Mouse (Mus musculus) testis, adult 2 months (tissue): Measurements from ENCODE around the gene Krtap2-4. TPM values are rescaled to one million over a fixed set of nuclear protein-coding genes. Genes with fewer than 3 reads are reported as not detected.
A peak's percentile ranks its signal among the peaks of the same experiment; 100 is the strongest.

Experiments
- H3K27ac ChIP-seq: fragments of 200-500 bp; 2 replicates; pipeline ENCODE4 v1.5.1; 2012; ENCODE audit warnings: low read depth, low read length; ENCODE audit not compliant: control insufficient read depth, insufficient read depth
- H3K27me3 ChIP-seq: fragments of 200-500 bp; 2 replicates; pipeline ENCODE4 v1.6.1; 2012; ENCODE audit warnings: mild to moderate bottlenecking, low read length, moderate library complexity; ENCODE audit not compliant: control insufficient read depth, insufficient read depth
- H3K36me3 ChIP-seq: fragments of 200-500 bp; 2 replicates; pipeline ENCODE4 v1.6.1; 2012; ENCODE audit warnings: mild to moderate bottlenecking, low read length; ENCODE audit not compliant: control insufficient read depth, insufficient read depth
- H3K4me1 ChIP-seq: fragments of 200-500 bp; 2 replicates; pipeline ENCODE4 v1.6.1; 2012; ENCODE audit warnings: low read length; ENCODE audit not compliant: control insufficient read depth, insufficient read depth
- H3K4me3 ChIP-seq: fragments of 200-500 bp; 2 replicates; pipeline ENCODE4 v1.5.1; 2012; ENCODE audit warnings: low read depth, mild to moderate bottlenecking, low read length, moderate library complexity, mixed read lengths; ENCODE audit not compliant: control insufficient read depth
- CTCF ChIP-seq: fragments of 200-500 bp; IDR thresholded peaks from 2 replicates; pipeline ENCODE4 v1.5.1; 2012; ENCODE audit warnings: low read depth, mild to moderate bottlenecking, inconsistent platforms, low read length, moderate library complexity; ENCODE audit not compliant: control insufficient read depth, insufficient read depth, insufficient replicate concordance
- POLR2A ChIP-seq: fragments of 200-500 bp; IDR thresholded peaks from 2 replicates; pipeline ENCODE4 v1.6.1; 2012; ENCODE audit warnings: low read depth, mild to moderate bottlenecking, inconsistent platforms, low read length, moderate library complexity; ENCODE audit not compliant: control insufficient read depth
- polyA plus RNA-seq: library from polyadenylated mRNA; depleted of rRNA; stranded (reverse); fragments of >200 nt; gene quantifications from 2 replicates; pipeline ENCODE4 v1.2.3, GENCODE M21; 2012; rRNA removed

Gene Krtap2-4
- polyA plus RNA-seq, 1 experiment = 0.26 TPM

- TF ChIP-seq CTCF = no peak
- no peak for TF ChIP-seq POLR2A
- H3K4me1 ChIP-seq = no peaks in the 10 kb centered on the region
- H3K27me3 ChIP-seq = no peaks in the 10 kb centered on the region
- no peaks in the 10 kb centered on the region for H3K36me3 ChIP-seq
- no peak overlapping the region for H3K27ac ChIP-seq
- no peak overlapping the region for H3K4me3 ChIP-seq
These were observed 33.1 kb downstream of the Krtap2-4 start for GRCm38 (mm10) chr11:99581564-99581963.

- no peak overlapping the region for H3K4me3 ChIP-seq
- no peaks in the 10 kb centered on the region for H3K36me3 ChIP-seq
- H3K27ac ChIP-seq = no peak overlapping the region
- H3K4me1 ChIP-seq = no peaks in the 10 kb centered on the region
- no peak for TF ChIP-seq CTCF
- no peak for TF ChIP-seq POLR2A
- no peaks in the 10 kb centered on the region for H3K27me3 ChIP-seq
These were observed 33.6 kb downstream of the Krtap2-4 start for GRCm38 (mm10) chr11:99581051-99581450.

GRCm38 (mm10) chr11:99580636-99581035 is 34.0 kb downstream of the Krtap2-4 start, which contains the start of gene Krtap1-5:
Gene Krtap1-5 (minus strand): TSS chr11:99581016.
- TF ChIP-seq CTCF = no peak
- no peak for TF ChIP-seq POLR2A
- Histone ChIP-seq H3K27ac (no peak within 1 kb of the TSS), H3K4me1 (no peaks in the 10 kb centered on the region), H3K4me3 (no peak within 1 kb of the TSS), H3K27me3 (no peaks in the 10 kb centered on the region), H3K36me3 (no peaks in the 10 kb centered on the region)

GRCm38 (mm10) chr11:99574106-99574505 is 40.5 kb downstream of the Krtap2-4 start:
- Histone ChIP-seq H3K27ac (no peak overlapping the region), H3K4me3 (no peak overlapping the region), H3K4me1 (no peaks in the 10 kb centered on the region), H3K27me3 (no peaks in the 10 kb centered on the region), H3K36me3 (no peaks in the 10 kb centered on the region)
- no peak for TF ChIP-seq POLR2A
- TF ChIP-seq CTCF = peak; percentile 70; the same call in 1 of the 2 replicates

GRCm38 (mm10) chr11:99573164-99573563 is 41.5 kb downstream of the Krtap2-4 start:
- Histone ChIP-seq H3K4me3 (no peak overlapping the region), H3K36me3 (no peaks in the 10 kb centered on the region), H3K4me1 (no peaks in the 10 kb centered on the region), H3K27me3 (no peaks in the 10 kb centered on the region), H3K27ac (no peak overlapping the region)
- no peak for TF ChIP-seq POLR2A

- TF ChIP-seq POLR2A (no peak), CTCF (no peak)
- Histone ChIP-seq H3K27ac (no peak within 1 kb of the TSS), H3K4me3 (no peak within 1 kb of the TSS), H3K36me3 (no peaks in the 10 kb centered on the region), H3K27me3 (no peaks in the 10 kb centered on the region), H3K4me1 (no peaks in the 10 kb centered on the region)
These were observed 48.1 kb downstream of the Krtap2-4 start, which contains the start of gene Krtap3-1 for GRCm38 (mm10) chr11:99566530-99566929. Gene Krtap3-1 (minus strand): TSS chr11:99566630.

Other genes starting within 250 kb of the Krtap2-4 start
- 0.11 and 0.25 TPM in 2 replicates for gene Krt28, start 239.9 kb downstream of the Krtap2-4 start, polyA plus RNA-seq
- 1.8 TPM in 2 replicates for gene Krt10, start 225.5 kb downstream of the Krtap2-4 start, polyA plus RNA-seq
- 0.07 TPM in 1 of 2 replicates, not detected in the other for gene Krt12, start 192.6 kb downstream of the Krtap2-4 start, polyA plus RNA-seq
- gene Krt20, start 176.7 kb downstream of the Krtap2-4 start, polyA plus RNA-seq = 0.06 and 0.14 TPM in 2 replicates
- gene Krt23, start 121.7 kb downstream of the Krtap2-4 start, polyA plus RNA-seq = 0.24 and 0.53 TPM in 2 replicates
- gene Krt39, start 93.5 kb downstream of the Krtap2-4 start, polyA plus RNA-seq = 0.22 and 0.26 TPM in 2 replicates
- not detected in 2 replicates for gene Krt40, start 71.7 kb downstream of the Krtap2-4 start, polyA plus RNA-seq
- not detected in 2 replicates for gene Krtap3-3, start 64.0 kb downstream of the Krtap2-4 start, polyA plus RNA-seq
- not detected in 2 replicates for gene Krtap3-2, start 58.0 kb downstream of the Krtap2-4 start, polyA plus RNA-seq
- gene Gm11939, start 55.4 kb downstream of the Krtap2-4 start, polyA plus RNA-seq = not detected in 2 replicates
- 0.48 TPM in 1 of 2 replicates, not detected in the other for gene Krtap3-1, start 48.2 kb downstream of the Krtap2-4 start, polyA plus RNA-seq
- gene Krtap1-5, start 33.8 kb downstream of the Krtap2-4 start, polyA plus RNA-seq = not detected in 2 replicates
- not detected in 2 replicates for gene Krtap1-4, start 31.2 kb downstream of the Krtap2-4 start, polyA plus RNA-seq
- 0.12 TPM in 1 of 2 replicates, not detected in the other for gene Krtap1-3, start 23.5 kb downstream of the Krtap2-4 start, polyA plus RNA-seq
- gene Krtap9-3, start 16.7 kb downstream of the Krtap2-4 start, polyA plus RNA-seq = not detected in 2 replicates
- not detected in 2 replicates for gene Gm11938, start 11.5 kb downstream of the Krtap2-4 start, polyA plus RNA-seq
- not detected in 2 replicates for gene Gm11937, start 4.7 kb downstream of the Krtap2-4 start, polyA plus RNA-seq
- gene Gm11562, start 5.6 kb upstream of the Krtap2-4 start, polyA plus RNA-seq = not detected in 2 replicates
- gene Krtap4-1, start 13.4 kb upstream of the Krtap2-4 start, polyA plus RNA-seq = not detected in 2 replicates
- gene Krtap4-2, start 20.2 kb upstream of the Krtap2-4 start, polyA plus RNA-seq = not detected in 2 replicates
- not detected in 2 replicates for gene Krtap4-7, start 29.2 kb upstream of the Krtap2-4 start, polyA plus RNA-seq
- gene Gm11555, start 35.4 kb upstream of the Krtap2-4 start, polyA plus RNA-seq = not detected in 2 replicates
- not detected in 2 replicates for gene Gm11563, start 44.1 kb upstream of the Krtap2-4 start, polyA plus RNA-seq
- 0.15 TPM in 1 of 2 replicates, not detected in the other for gene Krtap4-6, start 51.1 kb upstream of the Krtap2-4 start, polyA plus RNA-seq
- not detected in 2 replicates for gene Gm14190, start 75.9 kb upstream of the Krtap2-4 start, polyA plus RNA-seq
- not detected in 2 replicates for gene Gm14180, start 119.4 kb upstream of the Krtap2-4 start, polyA plus RNA-seq
- gene Gm11595, start 158.1 kb upstream of the Krtap2-4 start, polyA plus RNA-seq = not detected in 2 replicates
- gene Krtap4-8, start 165.9 kb upstream of the Krtap2-4 start, polyA plus RNA-seq = not detected in 2 replicates
- gene Krtap4-9, start 170.4 kb upstream of the Krtap2-4 start, polyA plus RNA-seq = not detected in 2 replicates
- gene Gm11596, start 178.6 kb upstream of the Krtap2-4 start, polyA plus RNA-seq = not detected in 2 replicates
- not detected in 2 replicates for gene Gm11569, start 184.1 kb upstream of the Krtap2-4 start, polyA plus RNA-seq
- not detected in 2 replicates for gene Gm11554, start 189.6 kb upstream of the Krtap2-4 start, polyA plus RNA-seq
- 0.14 and 0.28 TPM in 2 replicates for gene Krtap4-13, start 195.0 kb upstream of the Krtap2-4 start, polyA plus RNA-seq
- gene Gm11564, start 200.8 kb upstream of the Krtap2-4 start, polyA plus RNA-seq = 0.22 and 0.34 TPM in 2 replicates
- not detected in 2 replicates for gene 2300003K06Rik, start 223.2 kb upstream of the Krtap2-4 start, polyA plus RNA-seq
- gene Krtap4-16, start 236.8 kb upstream of the Krtap2-4 start, polyA plus RNA-seq = not detected in 2 replicates
- gene Gm11568, start 243.1 kb upstream of the Krtap2-4 start, polyA plus RNA-seq = not detected in 2 replicates
- not detected in 2 replicates for gene Gm11559, start 249.6 kb upstream of the Krtap2-4 start, polyA plus RNA-seq